Mouse (Mus musculus): ENCODE results near the gene Tcl1b1.
"Not testable (repeated sequence)": the region's sequence is repeated elsewhere in the genome, so short reads cannot be mapped to it uniquely, and the experiment has no call there.

DNA sequence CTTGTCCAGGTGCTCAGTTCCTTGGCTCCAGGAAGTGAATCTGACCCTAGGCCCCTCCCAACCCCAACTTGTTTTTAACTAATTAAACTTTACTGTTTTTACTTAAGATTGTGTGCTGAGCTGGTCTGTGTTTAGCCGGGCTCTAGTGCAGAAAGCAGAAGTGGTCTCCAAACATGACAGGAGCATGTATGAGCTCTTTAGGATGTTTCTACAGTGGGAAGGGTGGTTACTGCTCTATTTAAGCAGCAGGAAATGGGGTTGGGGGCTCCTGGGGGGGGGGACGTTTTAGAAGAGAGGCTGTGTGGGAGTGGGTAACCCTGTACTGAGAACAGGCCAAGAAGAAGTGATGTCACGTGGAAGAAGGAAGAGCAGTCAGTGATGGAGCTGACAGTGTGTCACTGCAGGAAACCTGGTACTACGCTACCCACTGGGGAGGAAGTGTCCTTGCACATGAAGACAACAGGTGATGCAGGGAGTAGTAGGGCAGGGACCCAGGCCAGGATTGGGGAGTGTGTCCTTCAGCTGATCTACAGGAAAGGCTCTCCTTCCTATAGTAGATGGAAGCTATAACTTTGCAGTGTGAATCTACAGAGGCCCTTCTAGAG is 21.7 kb downstream of the Tcl1b1 start:
- TF ChIP-seq CTCF (IDR thresholded peaks at IDR 0.05; ENCODE audit: extremely low read depth, insufficient read depth, insufficient read length, insufficient replicate concordance); POLR2A (IDR thresholded peaks at IDR 0.05; ENCODE audit: low read depth, low read length): not testable (repeated sequence)

All from spleen, adult 2 months (tissue).